Mouse (Mus musculus): ENCODE results near the gene Fam129b. TPM values are rescaled to one million over a fixed set of nuclear protein-coding genes. Genes with fewer than 3 reads are reported as not detected.

Gene Fam129b
- polyA plus RNA-seq (2016; fragmentation: Nextera tagmentation; extraction: Ambion mirVana) = 23.5 and 25.5 TPM in 2 replicates

GRCm38 (mm10) chr2:32875675-32876489 lies at the start of gene Fam129b:
Fam129b (plus strand) TSS chr2:32876114.
- H3K4me3 ChIP-seq = peak within 1 kb of the TSS; percentile 78
- H3K27ac ChIP-seq (replicated peaks) = peak within 1 kb of the TSS; percentile 99
- peaks cover 66% of the 10 kb centered on the region for H3K4me1 ChIP-seq
- peaks cover 23% of the 10 kb centered on the region for H3K27me3 ChIP-seq (ENCODE audit: low read depth, poor library complexity, severe bottlenecking)
- no peaks in the 10 kb centered on the region for H3K9me3 ChIP-seq (replicated peaks)
- no peaks in the 10 kb centered on the region for H3K36me3 ChIP-seq
- under 1% methylated on average over 68 of the region's 68 CpGs for WGBS
- peak; percentile 95 for DNase-seq (ENCODE audit: low spot score)

- no peak overlapping the region for H3K27ac ChIP-seq (replicated peaks)
- WGBS = 80% methylated on average over 11 of the region's 11 CpGs
- no peaks in the 10 kb centered on the region for H3K9me3 ChIP-seq (replicated peaks)
- H3K4me1 ChIP-seq = peaks cover 17% of the 10 kb centered on the region
- no peak for DNase-seq (ENCODE audit: low spot score)
- H3K27me3 ChIP-seq (ENCODE audit: low read depth, poor library complexity, severe bottlenecking) = no peaks in the 10 kb centered on the region
- 0 out of 2 replicates have a peak, but pooled peaks cover 2% of the 10 kb centered on the region for H3K36me3 ChIP-seq
- H3K4me3 ChIP-seq = no peak overlapping the region
These were observed 46.8 kb upstream of the Fam129b start for GRCm38 (mm10) chr2:32828979-32829676.

GRCm38 (mm10) chr2:32834496-32834895 lies 41.4 kb upstream of the Fam129b start:
- 77% methylated on average over 7 of the region's 7 CpGs for WGBS
- Histone ChIP-seq H3K9me3 (replicated peaks) (no peaks in the 10 kb centered on the region), H3K4me1 (peaks cover 43% of the 10 kb centered on the region), H3K27ac (replicated peaks) (no peak overlapping the region), H3K36me3 (no peaks in the 10 kb centered on the region), H3K27me3 (ENCODE audit: low read depth, poor library complexity, severe bottlenecking) (no peaks in the 10 kb centered on the region), H3K4me3 (no peak overlapping the region)
- no peak for DNase-seq (ENCODE audit: low spot score)

- DNase-seq (ENCODE audit: low spot score) = no peak
- H3K27ac ChIP-seq (replicated peaks) = 0 out of 2 replicates have a peak overlapping the region, but pooled peaks have one; percentile 42
- peaks cover 43% of the 10 kb centered on the region for H3K4me1 ChIP-seq
- H3K27me3 ChIP-seq (ENCODE audit: low read depth, poor library complexity, severe bottlenecking) = no peaks in the 10 kb centered on the region
- no peaks in the 10 kb centered on the region for H3K9me3 ChIP-seq (replicated peaks)
- peaks cover 5% of the 10 kb centered on the region; the same call in 1 of the 2 replicates for H3K36me3 ChIP-seq
- H3K4me3 ChIP-seq = no peak overlapping the region
These were observed 40.3 kb upstream of the Fam129b start for GRCm38 (mm10) chr2:32835588-32835987.

- H3K27ac ChIP-seq (replicated peaks) = 0 out of 2 replicates have a peak overlapping the region, but pooled peaks have one; percentile 6
- peaks cover 9% of the 10 kb centered on the region; the same call in 1 of the 2 replicates for H3K36me3 ChIP-seq
- WGBS = 68% methylated on average over 9 of the region's 9 CpGs
- H3K4me1 ChIP-seq = peaks cover 37% of the 10 kb centered on the region
- no peaks in the 10 kb centered on the region for H3K9me3 ChIP-seq (replicated peaks)
- no peak overlapping the region for H3K4me3 ChIP-seq
- DNase-seq (ENCODE audit: low spot score) = no peak
- H3K27me3 ChIP-seq (ENCODE audit: low read depth, poor library complexity, severe bottlenecking) = no peaks in the 10 kb centered on the region
These were observed 37.6 kb upstream of the Fam129b start for GRCm38 (mm10) chr2:32838147-32838884.

GRCm38 (mm10) chr2:32839261-32839660 lies 36.7 kb upstream of the Fam129b start:
- Histone ChIP-seq H3K4me1 (peaks cover 37% of the 10 kb centered on the region), H3K27me3 (ENCODE audit: low read depth, poor library complexity, severe bottlenecking) (no peaks in the 10 kb centered on the region), H3K4me3 (no peak overlapping the region), H3K27ac (replicated peaks) (no peak overlapping the region), H3K36me3 (peaks cover 9% of the 10 kb centered on the region; the same call in 1 of the 2 replicates), H3K9me3 (replicated peaks) (no peaks in the 10 kb centered on the region)
- WGBS = 75% methylated on average over 2 of the region's 2 CpGs
- DNase-seq (ENCODE audit: low spot score) = no peak

- Histone ChIP-seq H3K27me3 (ENCODE audit: low read depth, poor library complexity, severe bottlenecking) (peaks cover 8% of the 10 kb centered on the region), H3K4me1 (peaks cover 41% of the 10 kb centered on the region), H3K4me3 (no peak overlapping the region), H3K9me3 (replicated peaks) (no peaks in the 10 kb centered on the region), H3K36me3 (peaks cover 9% of the 10 kb centered on the region; the same call in 1 of the 2 replicates), H3K27ac (replicated peaks) (no peak overlapping the region)
- DNase-seq (ENCODE audit: low spot score) = no peak
- 83% methylated on average over 5 of the region's 5 CpGs for WGBS
These were observed 34.8 kb upstream of the Fam129b start for GRCm38 (mm10) chr2:32841099-32841498.

GRCm38 (mm10) chr2:32842558-32842957 lies 33.4 kb upstream of the Fam129b start:
- no peaks in the 10 kb centered on the region for H3K9me3 ChIP-seq (replicated peaks)
- no peak overlapping the region for H3K27ac ChIP-seq (replicated peaks)
- peaks cover 9% of the 10 kb centered on the region; the same call in 1 of the 2 replicates for H3K36me3 ChIP-seq
- no peak for DNase-seq (ENCODE audit: low spot score)
- WGBS = 44% methylated on average over 4 of the region's 4 CpGs
- H3K4me1 ChIP-seq = peaks cover 40% of the 10 kb centered on the region
- peaks cover 8% of the 10 kb centered on the region for H3K27me3 ChIP-seq (ENCODE audit: low read depth, poor library complexity, severe bottlenecking)
- H3K4me3 ChIP-seq = no peak overlapping the region

GRCm38 (mm10) chr2:32845572-32846100 lies 30.3 kb upstream of the Fam129b start:
- Histone ChIP-seq H3K36me3 (peaks cover 4% of the 10 kb centered on the region; the same call in 1 of the 2 replicates), H3K27me3 (ENCODE audit: low read depth, poor library complexity, severe bottlenecking) (peaks cover 9% of the 10 kb centered on the region), H3K4me3 (peak overlapping the region; percentile 73), H3K9me3 (replicated peaks) (no peaks in the 10 kb centered on the region), H3K4me1 (peaks cover 20% of the 10 kb centered on the region), H3K27ac (replicated peaks) (peak overlapping the region; percentile 89; the same call in 1 of the 2 replicates)
- DNase-seq (ENCODE audit: low spot score) = no peak
- 8% methylated on average over 12 of the region's 12 CpGs for whole genome bisulfite sequencing

- WGBS = under 1% methylated on average over 33 of the region's 33 CpGs
- H3K9me3 ChIP-seq (replicated peaks) = no peaks in the 10 kb centered on the region
- H3K36me3 ChIP-seq = peaks cover 4% of the 10 kb centered on the region; the same call in 1 of the 2 replicates
- H3K27me3 ChIP-seq (ENCODE audit: low read depth, poor library complexity, severe bottlenecking) = peaks cover 15% of the 10 kb centered on the region
- H3K4me3 ChIP-seq = peak overlapping the region; percentile 73
- H3K4me1 ChIP-seq = peaks cover 20% of the 10 kb centered on the region
- peak overlapping the region; percentile 89 for H3K27ac ChIP-seq (replicated peaks)
- DNase-seq (ENCODE audit: low spot score) = peak; percentile 56
These were observed 29.7 kb upstream of the Fam129b start for GRCm38 (mm10) chr2:32846101-32846804.

GRCm38 (mm10) chr2:32846805-32847467 lies 29.0 kb upstream of the Fam129b start, which contains the start of gene Stxbp1:
Stxbp1 (minus strand) TSS chr2:32847245.
- peaks cover 2% of the 10 kb centered on the region; the same call in 1 of the 2 replicates for H3K36me3 ChIP-seq
- peak within 1 kb of the TSS; percentile 89 for H3K27ac ChIP-seq (replicated peaks)
- peaks cover 22% of the 10 kb centered on the region for H3K27me3 ChIP-seq (ENCODE audit: low read depth, poor library complexity, severe bottlenecking)
- DNase-seq (ENCODE audit: low spot score) = peak; percentile 91
- WGBS = under 1% methylated on average over 77 of the region's 78 CpGs
- H3K4me3 ChIP-seq = peak within 1 kb of the TSS; percentile 73
- peaks cover 21% of the 10 kb centered on the region for H3K4me1 ChIP-seq
- H3K9me3 ChIP-seq (replicated peaks) = no peaks in the 10 kb centered on the region
